Mouse (Mus musculus) embryonic facial prominence, embryonic 12.5 days (tissue): ENCODE results near the gene Tacc2. TPM values are rescaled to one million over a fixed set of nuclear protein-coding genes. Genes with fewer than 3 reads are reported as not detected.

Experiments used
- ATAC-seq: fragments of 200-750 bp; cut with Nextera tagmentation; 2 replicates; pipeline ENCODE4 v1.8.0; 2017; ENCODE audit not compliant: insufficient number of reproducible peaks, insufficient read depth, low FRiP score, low TSS enrichment
- H3K27ac ChIP-seq: fragments of 300-500 bp; sonication (generic); 2 replicates; pipeline ENCODE4 v1.5.1; 2016; ENCODE audit warnings: mild to moderate bottlenecking
- H3K27me3 ChIP-seq: fragments of 300-500 bp; sonication (generic); 2 replicates; pipeline ENCODE4 v1.6.1; 2016; ENCODE audit warnings: mild to moderate bottlenecking, moderate library complexity
- H3K36me3 ChIP-seq: fragments of 300-500 bp; sonication (generic); 2 replicates; pipeline ENCODE4 v1.6.1; 2016; ENCODE audit warnings: mild to moderate bottlenecking
- H3K4me1 ChIP-seq: fragments of 300-500 bp; sonication (generic); 2 replicates; pipeline ENCODE4 v1.6.1; 2016
- H3K4me2 ChIP-seq: fragments of 300-500 bp; sonication (generic); replicated peaks from 2 replicates; pipeline ENCODE4 v1.6.1; 2016; ENCODE audit warnings: mild to moderate bottlenecking, moderate library complexity
- H3K4me3 ChIP-seq: fragments of 300-500 bp; sonication (generic); 2 replicates; pipeline ENCODE4 v1.5.1; 2016; ENCODE audit warnings: mild to moderate bottlenecking
- H3K9ac ChIP-seq: fragments of 300-500 bp; sonication (generic); 2 replicates; pipeline ENCODE4 v1.6.1; 2016; ENCODE audit warnings: mild to moderate bottlenecking, moderate library complexity
- H3K9me3 ChIP-seq: fragments of 300-500 bp; sonication (generic); 2 replicates; pipeline ENCODE4 v1.6.1; 2016; ENCODE audit warnings: mild to moderate bottlenecking, moderate library complexity
- WGBS: fragments of 180-500 bp; shearing (Covaris S2); methylation state at CpG from one replicate; pipeline ENCODE4 v1.1.7; 2016; 5-methylcytosine and 5-hydroxymethylcytosine counted together
- polyA plus RNA-seq: library from polyadenylated mRNA; unstranded; fragments of >200 nt; fragmentation: Nextera tagmentation; extraction: Ambion mirVana; gene quantifications from 2 replicates; pipeline ENCODE4 v1.2.1, GENCODE M21; 2016

The Tacc2 gene
- polyA plus RNA-seq, 1 experiment from 2014 or later: 53.2 TPM

DNA sequence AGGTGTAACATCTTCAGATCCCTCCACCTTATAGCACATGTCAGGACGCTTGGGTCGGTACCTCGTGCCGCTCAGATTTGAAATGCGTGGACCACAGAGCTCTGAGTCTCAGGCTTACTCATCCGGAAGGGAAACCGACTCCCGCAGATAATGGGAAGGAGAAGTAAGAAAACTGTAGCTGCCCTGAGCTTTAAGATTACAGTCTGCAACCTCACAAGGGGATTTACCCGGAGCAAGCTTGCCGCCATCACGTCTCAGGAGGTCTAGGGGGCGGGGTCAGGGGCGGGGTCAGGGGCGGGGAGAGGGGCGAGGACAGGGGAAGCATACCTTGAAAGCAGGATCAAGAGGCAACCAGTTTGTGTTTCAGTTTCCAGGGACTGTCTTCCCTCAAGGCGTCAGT lies 235.2 kb downstream of the Tacc2 start:
- H3K9me3 ChIP-seq: no peaks in the 10 kb centered on the region

More for the DNA sequence above, 235.2 kb downstream of the Tacc2 start:
- Histone ChIP-seq H3K27me3 (no peaks in the 10 kb centered on the region), H3K36me3 (no peaks in the 10 kb centered on the region), H3K4me3 (no peak overlapping the region), H3K4me2 (0 out of 2 replicates have a peak overlapping the region, but pooled peaks have one; percentile 17), H3K27ac (no peak overlapping the region), H3K9ac (no peak overlapping the region), H3K4me1 (no peaks in the 10 kb centered on the region)
- no peak for ATAC-seq
- 39% methylated on average over 16 of the region's 16 CpGs for WGBS

Other genes with a start within 250 kb of the Tacc2 start
- gene Ate1, start 57.1 kb upstream of the Tacc2 start, polyA plus RNA-seq: 47.9 and 50.4 TPM in 2 replicates
- gene Nsmce4a, start 4.3 kb upstream of the Tacc2 start, polyA plus RNA-seq: 189 and 194 TPM in 2 replicates
- 0.04 TPM in 1 of 2 replicates, not detected in the other for gene Btbd16, start 196.6 kb downstream of the Tacc2 start, polyA plus RNA-seq